Mouse (Mus musculus) ES-E14 (cell line): Measurements from ENCODE around the gene Gstm6.

ENCODE experiments used
- HCFC1 ChIP-seq: IDR thresholded peaks from 2 replicates; pipeline ENCODE4 v1.6.1; 2012; ENCODE audit warnings: low read length, inconsistent platforms, borderline replicate concordance; ENCODE audit not compliant: insufficient read depth
- MAFK ChIP-seq: IDR thresholded peaks from 2 replicates; pipeline ENCODE4 v1.6.1; 2014; ENCODE audit warnings: mild to moderate bottlenecking, low read depth, low read length, inconsistent platforms; ENCODE audit not compliant: insufficient read depth
- ZC3H11A ChIP-seq: IDR thresholded peaks from 2 replicates; pipeline ENCODE4 v1.6.1; 2012; ENCODE audit warnings: low read depth, mild to moderate bottlenecking, inconsistent platforms, low read length, borderline replicate concordance
- ZNF384 ChIP-seq: IDR thresholded peaks from 2 replicates; pipeline ENCODE4 v1.6.1; 2012; ENCODE audit warnings: low read depth, low read length, inconsistent platforms

- TF ChIP-seq ZC3H11A = no peak
- no peak for TF ChIP-seq MAFK
- TF ChIP-seq HCFC1 = no peak
- TF ChIP-seq ZNF384 = no peak
These were observed 34.1 kb upstream of the Gstm6 start for GRCm38 (mm10) chr3:107977691-107978090.
